ENCODE assay signal across 17 mouse cellular contexts in the genomic region with DNA sequence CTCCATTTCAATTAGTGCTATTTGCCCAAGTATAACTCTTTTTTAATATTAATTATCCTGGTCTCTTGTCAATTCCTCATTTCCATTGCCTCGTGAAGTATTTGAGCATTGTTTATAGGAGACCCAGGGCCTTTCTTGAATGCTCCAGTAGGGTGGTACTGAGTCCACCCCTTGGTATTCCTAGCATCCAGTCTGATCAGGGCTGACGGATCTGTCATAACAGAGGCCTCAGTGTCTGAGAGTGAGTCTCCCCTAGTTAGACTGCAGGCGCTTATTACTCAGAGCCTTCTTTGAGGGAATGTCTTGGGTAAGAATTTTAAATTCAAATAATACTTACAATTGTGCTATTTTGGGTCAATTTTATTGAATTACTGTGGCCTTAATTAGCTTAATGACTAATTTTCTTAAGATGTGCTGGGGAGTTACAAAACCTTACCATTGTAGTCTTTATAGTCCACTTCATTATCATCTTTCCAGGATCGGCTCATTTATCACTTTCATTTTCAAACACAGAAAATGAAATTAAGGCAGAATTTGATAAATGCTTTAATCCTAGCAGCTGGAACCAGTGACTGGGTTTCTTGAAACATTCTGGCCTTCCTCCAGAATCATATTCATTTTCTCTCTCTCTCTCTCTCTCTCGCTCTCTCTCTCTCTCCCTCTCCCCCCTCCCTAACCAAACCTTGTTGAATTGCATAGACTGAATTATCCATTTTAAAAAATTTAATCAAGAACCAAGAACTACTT.
DNase-seq lines count a peak whose midpoint lies in the region; ATAC-seq and TF ChIP-seq lines count a peak whose summit lies in the region.
"Had no signal": no experiment of that assay in that cellular context is flagged by ENCODE, and none has a peak within 500 bp of the region (broad histone marks: within the 10 kb centered on the region; RNA-seq: fewer than 3 reads in every experiment).

No protein-coding gene starts in this region.

- H3K27me3 ChIP-seq in forebrain, embryonic 16.5 days (replicated peaks; ENCODE audit: control insufficient read depth, insufficient read depth, low read length) = no peaks in the 10 kb centered on the region
- H3K27me3 ChIP-seq in forebrain, embryonic 11.5 days (ENCODE audit: control insufficient read depth, insufficient read depth, low read length) = no peaks in the 10 kb centered on the region
- H3K27me3 ChIP-seq in lung, embryonic 14.5 days (ENCODE audit: insufficient read depth, low read length) = no peaks in the 10 kb centered on the region
- H3K27me3 ChIP-seq: embryonic facial prominence, embryonic 12.5 days; heart, embryonic 13.5 days had no signal

- H3K9me3 ChIP-seq in forebrain, embryonic 16.5 days (ENCODE audit: control insufficient read depth, low read length) = no peaks in the 10 kb centered on the region
- H3K9me3 ChIP-seq in forebrain, embryonic 11.5 days (ENCODE audit: control insufficient read depth, low read length) = no peaks in the 10 kb centered on the region
- no peaks in the 10 kb centered on the region for H3K9me3 ChIP-seq in lung, embryonic 14.5 days (ENCODE audit: low read depth, low read length)
- H3K9me3 ChIP-seq: embryonic facial prominence, embryonic 12.5 days; G1E; heart, embryonic 13.5 days had no signal

- no peak for TF ChIP-seq CTCF in lung, embryonic 14.5 days (IDR thresholded peaks at IDR 0.05; ENCODE audit: low read depth)

- 39% methylated on average over 5 of the region's 5 CpGs for WGBS in forebrain, embryonic 16.5 days
- 72% methylated on average over 5 of the region's 5 CpGs for WGBS in forebrain, embryonic 11.5 days
- 48% methylated on average over 5 of the region's 5 CpGs for WGBS in lung, embryonic 14.5 days

- no peak overlapping the region for H3K4me2 ChIP-seq in forebrain, embryonic 16.5 days (ENCODE audit: low read length)
- no peak overlapping the region for H3K4me2 ChIP-seq in forebrain, embryonic 11.5 days (ENCODE audit: low read depth, low read length, severe bottlenecking)
- no peak overlapping the region for H3K4me2 ChIP-seq in lung, embryonic 14.5 days
- H3K4me2 ChIP-seq: embryonic facial prominence, embryonic 12.5 days; heart, embryonic 13.5 days had no signal

- no peak overlapping the region for H3K27ac ChIP-seq in forebrain, embryonic 16.5 days (ENCODE audit: low read length)
- no peak overlapping the region for H3K27ac ChIP-seq in forebrain, embryonic 11.5 days (ENCODE audit: low read depth, low read length)
- H3K27ac ChIP-seq in lung, embryonic 14.5 days (ENCODE audit: low read depth) = no peak overlapping the region
- H3K27ac ChIP-seq: embryonic facial prominence, embryonic 12.5 days; heart, embryonic 13.5 days; hindbrain, postnatal 0 days had no signal

- H3K4me3 ChIP-seq in forebrain, embryonic 16.5 days (replicated peaks; ENCODE audit: low read length) = no peak overlapping the region
- no peak overlapping the region for H3K4me3 ChIP-seq in forebrain, embryonic 11.5 days (ENCODE audit: low read depth, low read length)
- no peak overlapping the region for H3K4me3 ChIP-seq in lung, embryonic 14.5 days (ENCODE audit: low read depth, low read length)
- H3K4me3 ChIP-seq: embryonic facial prominence, embryonic 12.5 days; heart, embryonic 13.5 days had no signal

- no peak overlapping the region for H3K9ac ChIP-seq in forebrain, embryonic 16.5 days (replicated peaks; ENCODE audit: low read depth, low read length)
- no peak overlapping the region for H3K9ac ChIP-seq in forebrain, embryonic 11.5 days (ENCODE audit: low read length)
- no peak overlapping the region for H3K9ac ChIP-seq in lung, embryonic 14.5 days
- H3K9ac ChIP-seq: embryonic facial prominence, embryonic 12.5 days; heart, embryonic 13.5 days had no signal

- DNase-seq in forebrain, embryonic 11.5 days (ENCODE audit: low spot score) = no peak
- peak; percentile 65 for DNase-seq in lung, embryonic 14.5 days
- no peak for DNase-seq in lung, adult 18-20 months
- DNase-seq in retina, embryonic 14.5 days (ENCODE audit: low spot score) = peak; percentile 41
- no peak for DNase-seq in spleen, postnatal 14 days (ENCODE audit: low spot score in 2 of 2)
- DNase-seq: adrenal gland, postnatal 14 days; cerebellum, adult 11-12 months; cerebellum, adult 9-10 months; cerebellum, postnatal 25 days; gastrocnemius, postnatal 25 days; heart, postnatal 36 days; kidney, adult 11 months had no signal

- peaks cover 9% of the 10 kb centered on the region for H3K4me1 ChIP-seq in forebrain, embryonic 16.5 days (replicated peaks; ENCODE audit: control insufficient read depth, insufficient read depth, low read length)
- peaks cover 4% of the 10 kb centered on the region for H3K4me1 ChIP-seq in forebrain, embryonic 11.5 days (replicated peaks; ENCODE audit: control insufficient read depth, insufficient read depth, low read length)
- H3K4me1 ChIP-seq in lung, embryonic 14.5 days (ENCODE audit: insufficient read depth) = no peaks in the 10 kb centered on the region
- H3K4me1 ChIP-seq: heart, embryonic 13.5 days had no signal

- no peaks in the 10 kb centered on the region for H3K36me3 ChIP-seq in forebrain, embryonic 16.5 days (ENCODE audit: control insufficient read depth, insufficient read depth)
- H3K36me3 ChIP-seq in forebrain, embryonic 11.5 days (ENCODE audit: control insufficient read depth, insufficient read depth, low read length) = no peaks in the 10 kb centered on the region
- no peaks in the 10 kb centered on the region for H3K36me3 ChIP-seq in lung, embryonic 14.5 days (ENCODE audit: insufficient read depth)
- H3K36me3 ChIP-seq: embryonic facial prominence, embryonic 12.5 days; G1E; heart, embryonic 13.5 days had no signal

- ATAC-seq in forebrain, embryonic 16.5 days = peak; percentile 67
- no peak for ATAC-seq in forebrain, embryonic 11.5 days (replicated peaks; ENCODE audit: low FRiP score)
- peak; percentile 58; the same call in 1 of the 2 replicates for ATAC-seq in lung, embryonic 14.5 days (ENCODE audit: insufficient read depth)
- ATAC-seq: hindbrain, postnatal 0 days had no signal

Comparison
In these comparisons a context has a peak if more than half of its experiments do, and no peak if none do; other contexts are left out.
1. DNase-seq: peak in lung, embryonic 14.5 days (single experiment) and retina, embryonic 14.5 days (single experiment); none in forebrain, embryonic 11.5 days (single experiment), lung, adult 18-20 months (0 of 2) and spleen, postnatal 14 days (0 of 2).